Mouse (Mus musculus): ENCODE measurements at regions not wholly inside any gene's neighbourhood (a gene's known extent, or its start where the extent isn't known, plus 50 kb on each side); places are given as distances from the start of the nearest gene placed in this dataset.

- Histone ChIP-seq H3K27ac (no peak overlapping the region), H3K27me3 (ENCODE audit: low read depth, poor library complexity, severe bottlenecking) (no peaks in the 10 kb centered on the region), H3K36me3 (no peaks in the 10 kb centered on the region), H3K4me3 (no peak overlapping the region), H3K9me3 (replicated peaks) (no peaks in the 10 kb centered on the region), H3K4me1 (no peaks in the 10 kb centered on the region)
- no peak for DNase-seq (ENCODE audit: low spot score)
- WGBS: 76% methylated on average over 2 of the region's 2 CpGs
These were observed 1248.4 kb upstream of the A1bg start for GRCm38 (mm10) chr15:62171167-62171566.

GRCm38 (mm10) chr15:62170337-62170736, 1247.5 kb upstream of the A1bg start:
- Histone ChIP-seq H3K27me3 (ENCODE audit: low read depth, poor library complexity, severe bottlenecking) (no peaks in the 10 kb centered on the region), H3K4me3 (no peak overlapping the region), H3K4me1 (no peaks in the 10 kb centered on the region), H3K36me3 (no peaks in the 10 kb centered on the region), H3K27ac (no peak overlapping the region), H3K9me3 (replicated peaks) (no peaks in the 10 kb centered on the region)
- WGBS: 91% methylated on average over 4 of the region's 4 CpGs
- no peak for DNase-seq (ENCODE audit: low spot score)

DNA sequence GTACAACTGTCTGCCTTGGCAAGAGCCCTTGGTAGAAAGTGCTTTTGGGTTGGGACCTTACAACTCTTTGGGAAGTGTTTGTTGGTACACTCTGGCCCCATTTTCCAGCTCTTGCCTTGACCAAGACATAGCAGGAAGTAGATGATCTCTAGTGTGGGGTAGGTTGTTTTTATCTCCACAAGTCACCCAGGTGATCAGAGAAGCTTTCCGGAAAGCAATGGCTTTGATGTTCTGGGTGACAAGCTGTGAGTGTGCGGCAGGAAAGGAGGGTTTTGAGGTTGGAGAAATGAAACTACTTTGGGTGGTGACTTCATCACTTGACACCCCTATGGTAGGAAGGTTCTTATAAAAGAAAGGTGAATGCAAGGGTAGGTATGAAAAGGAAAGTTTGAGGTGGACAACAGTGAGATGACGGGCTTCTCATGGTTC, 1246.8 kb upstream of the A1bg start:
- no peak overlapping the region for H3K4me3 ChIP-seq
- no peak for DNase-seq (ENCODE audit: low spot score)
- no peaks in the 10 kb centered on the region for H3K36me3 ChIP-seq
- no peaks in the 10 kb centered on the region for H3K4me1 ChIP-seq
- H3K27me3 ChIP-seq (ENCODE audit: low read depth, poor library complexity, severe bottlenecking): no peaks in the 10 kb centered on the region
- WGBS: 94% methylated on average over 3 of the region's 3 CpGs
- H3K9me3 ChIP-seq (replicated peaks): no peaks in the 10 kb centered on the region
- no peak overlapping the region for H3K27ac ChIP-seq

DNA sequence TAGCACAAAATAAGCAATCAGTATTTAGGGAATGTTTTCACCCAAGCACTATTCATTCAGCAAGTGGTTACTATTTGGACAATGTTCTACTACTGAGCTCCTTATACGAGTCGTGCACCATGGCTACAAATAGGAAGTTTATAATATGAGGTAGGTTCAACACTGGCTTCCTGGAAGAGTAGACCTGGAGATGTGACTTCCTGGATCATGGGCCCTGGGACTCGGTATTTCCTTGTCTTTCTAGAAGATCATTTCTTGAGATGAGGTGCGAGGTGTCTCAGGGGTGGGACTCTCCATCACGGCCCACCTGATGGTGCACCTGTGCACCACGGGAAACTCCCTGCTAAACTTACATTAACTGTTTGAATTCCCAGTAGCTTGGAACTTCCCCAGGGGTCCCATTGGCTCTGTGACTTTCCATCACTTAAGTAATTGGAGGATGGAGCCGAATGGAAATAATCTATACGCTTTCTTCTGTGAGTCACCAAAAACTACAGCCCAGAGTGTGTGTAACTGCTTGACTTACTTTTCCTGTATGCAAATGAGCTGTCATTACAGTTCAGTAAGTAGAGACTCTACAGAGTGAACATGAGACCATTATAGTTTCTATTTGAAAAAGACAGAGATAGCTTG, 1246.3 kb upstream of the A1bg start:
- Histone ChIP-seq H3K27me3 (ENCODE audit: low read depth, poor library complexity, severe bottlenecking) (no peaks in the 10 kb centered on the region), H3K27ac (no peak overlapping the region), H3K9me3 (replicated peaks) (no peaks in the 10 kb centered on the region), H3K4me3 (no peak overlapping the region), H3K36me3 (no peaks in the 10 kb centered on the region), H3K4me1 (no peaks in the 10 kb centered on the region)
- no peak for DNase-seq (ENCODE audit: low spot score)
- 95% methylated on average over 8 of the region's 8 CpGs for WGBS

DNA sequence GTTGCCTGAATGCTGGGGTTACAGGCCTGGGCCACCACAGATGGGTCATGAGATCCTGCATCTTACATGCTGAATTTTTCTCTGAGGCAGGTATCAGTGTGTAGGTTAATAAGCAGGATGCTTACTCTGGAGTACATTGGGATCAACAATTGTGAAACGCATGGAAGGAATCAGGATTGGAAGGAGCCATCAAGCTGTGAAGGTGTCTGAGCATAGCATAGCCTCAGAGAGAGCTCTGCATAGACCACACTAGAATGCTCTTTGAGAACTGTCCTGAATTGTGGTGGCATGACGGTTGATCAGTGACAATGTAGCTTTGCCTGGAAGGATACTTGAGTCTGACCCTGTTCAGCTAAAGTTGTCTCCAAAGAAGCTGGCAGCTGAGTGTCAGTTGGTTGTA, 1245.7 kb upstream of the A1bg start:
- H3K36me3 ChIP-seq: no peaks in the 10 kb centered on the region
- H3K4me3 ChIP-seq: no peak overlapping the region
- DNase-seq (ENCODE audit: low spot score): no peak
- H3K27me3 ChIP-seq (ENCODE audit: low read depth, poor library complexity, severe bottlenecking): no peaks in the 10 kb centered on the region
- H3K9me3 ChIP-seq (replicated peaks): no peaks in the 10 kb centered on the region
- 98% methylated on average over 2 of the region's 2 CpGs for WGBS
- no peaks in the 10 kb centered on the region for H3K4me1 ChIP-seq
- no peak overlapping the region for H3K27ac ChIP-seq

DNA sequence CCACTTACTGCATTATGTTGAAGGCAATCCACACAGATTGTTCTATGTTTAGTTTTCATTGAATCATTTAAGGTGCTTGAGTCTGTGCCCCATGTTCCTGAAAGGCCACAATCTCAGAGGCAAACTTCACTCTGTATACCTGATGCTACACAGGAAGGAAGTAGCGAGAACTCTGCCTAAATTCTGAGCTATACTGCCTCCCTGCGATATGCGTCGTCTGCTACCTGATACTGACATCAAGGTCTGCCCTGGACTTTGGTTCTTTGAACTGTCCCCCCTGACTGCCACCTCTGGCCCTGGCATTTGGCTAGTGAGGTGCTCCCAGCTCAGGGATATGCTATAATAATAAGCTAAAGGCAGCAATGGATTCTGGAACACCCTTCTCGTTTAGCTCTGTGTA, 1244.0 kb upstream of the A1bg start:
- WGBS: 92% methylated on average over 5 of the region's 5 CpGs
- no peaks in the 10 kb centered on the region for H3K9me3 ChIP-seq (replicated peaks)
- H3K27me3 ChIP-seq (ENCODE audit: low read depth, poor library complexity, severe bottlenecking): no peaks in the 10 kb centered on the region
- H3K27ac ChIP-seq: no peak overlapping the region
- no peak for DNase-seq (ENCODE audit: low spot score)
- no peaks in the 10 kb centered on the region for H3K36me3 ChIP-seq
- no peaks in the 10 kb centered on the region for H3K4me1 ChIP-seq
- H3K4me3 ChIP-seq: no peak overlapping the region

DNA sequence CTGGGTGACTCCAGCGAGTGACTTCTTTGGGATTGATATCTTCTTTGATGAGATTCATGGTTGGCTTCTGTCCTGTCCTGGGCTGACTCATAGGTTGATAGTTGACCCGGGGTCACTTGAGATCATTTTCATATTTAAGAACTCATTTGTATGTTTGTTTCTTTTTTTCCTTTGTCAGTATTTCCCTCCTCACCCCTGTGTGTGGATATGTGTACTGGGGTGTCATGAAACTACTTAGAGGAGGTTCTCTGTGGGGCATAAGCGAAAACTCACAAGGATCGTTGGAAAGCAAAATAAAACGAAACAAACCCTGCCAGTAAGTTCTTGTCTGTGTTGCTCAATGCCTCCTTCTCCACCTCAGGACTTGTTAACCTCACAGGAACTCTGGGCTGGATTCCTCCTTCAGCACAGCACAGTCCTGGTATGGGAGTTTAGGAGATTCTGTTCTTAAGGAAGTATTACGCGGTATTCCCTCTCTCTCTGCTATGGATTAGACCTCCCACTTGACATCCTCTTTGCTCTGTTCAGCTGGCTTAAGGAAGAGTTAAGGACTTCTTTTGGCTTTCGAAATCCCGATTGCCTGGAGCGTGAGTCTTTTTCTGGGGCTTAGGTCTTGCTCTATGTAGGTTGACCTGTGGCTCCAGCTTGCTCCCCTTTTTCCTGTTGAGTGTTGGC, 1243.2 kb upstream of the A1bg start:
- H3K27ac ChIP-seq: no peak overlapping the region
- no peak overlapping the region for H3K4me3 ChIP-seq
- H3K36me3 ChIP-seq: no peaks in the 10 kb centered on the region
- H3K27me3 ChIP-seq (ENCODE audit: low read depth, poor library complexity, severe bottlenecking): no peaks in the 10 kb centered on the region
- WGBS: 93% methylated on average over 10 of the region's 10 CpGs
- H3K4me1 ChIP-seq: no peaks in the 10 kb centered on the region
- H3K9me3 ChIP-seq (replicated peaks): no peaks in the 10 kb centered on the region
- DNase-seq (ENCODE audit: low spot score): no peak

GRCm38 (mm10) chr15:62164766-62165410, 1242.1 kb upstream of the A1bg start:
- WGBS: 96% methylated on average over 9 of the region's 9 CpGs

DNA sequence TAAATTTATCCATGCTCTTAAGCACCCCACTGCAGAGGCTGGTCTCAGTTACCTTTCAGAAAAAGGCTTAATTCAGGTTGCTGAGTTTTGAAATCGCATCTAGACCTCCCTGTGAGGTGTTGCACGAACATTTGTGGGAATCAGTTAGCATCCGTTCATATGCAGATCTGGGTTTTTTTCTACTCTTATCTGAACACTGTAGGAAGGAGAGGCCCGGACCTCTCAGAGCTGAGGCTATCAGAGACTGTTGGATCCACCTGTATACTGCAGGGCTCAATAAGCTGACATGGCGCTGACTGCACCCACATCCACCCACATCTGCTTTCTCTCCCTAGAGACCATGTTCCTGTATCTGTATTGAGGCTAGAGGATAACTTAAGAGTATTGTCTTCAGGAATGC, 1240.4 kb upstream of the A1bg start:
- no peak for DNase-seq (ENCODE audit: low spot score)
- no peaks in the 10 kb centered on the region for H3K27me3 ChIP-seq (ENCODE audit: low read depth, poor library complexity, severe bottlenecking)
- H3K9me3 ChIP-seq (replicated peaks): no peaks in the 10 kb centered on the region
- WGBS: 88% methylated on average over 5 of the region's 5 CpGs
- H3K4me3 ChIP-seq: no peak overlapping the region
- no peaks in the 10 kb centered on the region for H3K36me3 ChIP-seq
- H3K27ac ChIP-seq: no peak overlapping the region
- H3K4me1 ChIP-seq: no peaks in the 10 kb centered on the region

More at GRCm38 (mm10) chr15:62164766-62165410, 1242.1 kb upstream of the A1bg start:
- H3K27ac ChIP-seq: no peak overlapping the region
- H3K9me3 ChIP-seq (replicated peaks): no peaks in the 10 kb centered on the region
- DNase-seq (ENCODE audit: low spot score): no peak
- no peaks in the 10 kb centered on the region for H3K36me3 ChIP-seq
- H3K27me3 ChIP-seq (ENCODE audit: low read depth, poor library complexity, severe bottlenecking): no peaks in the 10 kb centered on the region
- no peaks in the 10 kb centered on the region for H3K4me1 ChIP-seq
- H3K4me3 ChIP-seq: no peak overlapping the region

DNA sequence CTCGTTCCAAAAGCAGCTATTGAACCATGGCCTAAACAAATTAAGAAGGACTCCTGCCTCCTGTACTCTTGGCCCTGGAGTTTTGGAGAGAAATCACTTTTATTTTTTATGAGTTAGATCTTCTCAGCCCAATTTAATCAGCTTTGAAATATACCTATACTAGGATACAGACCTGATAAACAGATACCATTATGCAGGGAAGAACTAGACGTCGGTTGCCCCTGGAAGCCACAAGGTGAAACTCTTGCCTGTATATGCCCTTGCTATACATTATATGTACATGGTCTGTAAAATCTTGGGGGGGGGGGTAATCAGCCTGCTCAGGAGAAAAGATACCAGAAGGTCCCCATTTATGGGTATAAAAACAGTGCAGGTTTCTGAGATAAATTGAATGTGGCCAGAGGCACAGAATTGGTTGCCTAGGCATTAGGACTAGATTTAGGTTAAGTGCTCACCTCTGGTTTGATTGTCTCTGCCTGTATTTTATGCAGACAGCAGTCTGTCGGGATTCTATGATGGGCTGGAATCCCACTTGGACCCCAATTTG, 1239.9 kb upstream of the A1bg start:
- Histone ChIP-seq H3K4me3 (no peak overlapping the region), H3K36me3 (no peaks in the 10 kb centered on the region), H3K9me3 (replicated peaks) (no peaks in the 10 kb centered on the region), H3K27ac (no peak overlapping the region), H3K27me3 (ENCODE audit: low read depth, poor library complexity, severe bottlenecking) (no peaks in the 10 kb centered on the region), H3K4me1 (no peaks in the 10 kb centered on the region)
- 86% methylated on average over 4 of the region's 4 CpGs for WGBS
- DNase-seq (ENCODE audit: low spot score): no peak

GRCm38 (mm10) chr15:62161975-62162647, 1239.3 kb upstream of the A1bg start:
- no peak overlapping the region for H3K27ac ChIP-seq
- H3K27me3 ChIP-seq (ENCODE audit: low read depth, poor library complexity, severe bottlenecking): no peaks in the 10 kb centered on the region
- no peak for DNase-seq (ENCODE audit: low spot score)
- H3K4me1 ChIP-seq: no peaks in the 10 kb centered on the region
- no peak overlapping the region for H3K4me3 ChIP-seq
- no peaks in the 10 kb centered on the region for H3K9me3 ChIP-seq (replicated peaks)
- no peaks in the 10 kb centered on the region for H3K36me3 ChIP-seq
- WGBS: 71% methylated on average over 8 of the region's 8 CpGs

- Histone ChIP-seq H3K4me1 (no peaks in the 10 kb centered on the region), H3K27me3 (ENCODE audit: low read depth, poor library complexity, severe bottlenecking) (no peaks in the 10 kb centered on the region), H3K27ac (no peak overlapping the region), H3K4me3 (no peak overlapping the region), H3K9me3 (replicated peaks) (no peaks in the 10 kb centered on the region), H3K36me3 (no peaks in the 10 kb centered on the region)
- WGBS: 91% methylated on average over 8 of the region's 8 CpGs
- DNase-seq (ENCODE audit: low spot score): no peak
These were observed 1238.2 kb upstream of the A1bg start for GRCm38 (mm10) chr15:62161061-62161460.

Data from limb, embryonic 10.5 days (tissue).